Mouse (Mus musculus) testis, adult 2 months (tissue): ENCODE data around the gene Cdhr2.

Source experiments
- CTCF ChIP-seq: fragments of 200-500 bp; IDR thresholded peaks from 2 replicates; pipeline ENCODE4 v1.5.1; 2012; ENCODE audit warnings: low read depth, mild to moderate bottlenecking, inconsistent platforms, low read length, moderate library complexity; ENCODE audit not compliant: control insufficient read depth, insufficient read depth, insufficient replicate concordance
- POLR2A ChIP-seq: fragments of 200-500 bp; IDR thresholded peaks from 2 replicates; pipeline ENCODE4 v1.6.1; 2012; ENCODE audit warnings: low read depth, mild to moderate bottlenecking, inconsistent platforms, low read length, moderate library complexity; ENCODE audit not compliant: control insufficient read depth

GRCm38 (mm10) chr13:54704890-54705289 is 3.6 kb downstream of the Cdhr2 start:
- TF ChIP-seq CTCF, result no peak
- TF ChIP-seq POLR2A, result no peak
